Comparison of ENCODE assay signal across 20 mouse cellular contexts in the genomic region with DNA sequence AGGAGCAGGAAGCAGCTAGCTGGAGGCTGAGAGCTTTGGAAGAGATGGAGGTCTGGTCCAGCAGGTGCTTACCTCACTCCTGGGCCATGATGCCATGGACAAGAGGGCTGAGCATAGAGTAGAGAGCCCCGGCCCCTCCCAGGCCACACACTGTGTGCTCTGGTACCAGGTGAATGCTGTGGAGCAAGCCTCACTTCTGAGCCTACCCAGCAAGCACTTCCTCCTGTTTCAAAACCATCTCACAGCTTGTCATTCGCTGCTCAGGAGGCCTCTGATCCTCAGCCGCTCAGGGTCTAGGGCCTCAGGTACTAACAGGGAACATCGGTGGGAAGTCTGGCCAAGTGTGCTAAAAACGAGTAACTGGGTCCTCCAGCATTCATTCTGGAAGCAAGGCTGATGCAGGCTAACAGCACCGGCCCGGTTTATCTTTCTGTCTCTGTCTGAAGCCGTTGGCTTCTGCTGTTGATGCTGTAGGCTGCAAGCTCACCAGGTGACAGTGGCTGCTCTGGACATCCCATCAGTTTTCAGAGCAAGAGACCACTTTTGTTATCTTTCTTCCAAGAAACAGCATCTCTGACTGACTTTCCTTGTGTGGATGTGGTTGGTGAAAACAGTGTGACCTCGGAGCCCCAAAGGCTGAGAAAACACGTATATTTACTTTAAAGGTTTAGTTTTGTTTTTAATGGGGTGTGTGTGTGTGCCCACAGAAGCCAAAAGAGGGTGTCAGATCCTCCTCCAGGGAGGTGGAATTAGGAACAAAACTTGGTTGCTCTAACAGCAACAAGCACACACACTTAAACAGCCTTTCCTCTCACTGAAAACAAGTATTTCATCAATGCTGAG. TPM values are rescaled to one million over a fixed set of nuclear protein-coding genes. Genes with fewer than 3 reads are reported as not detected.
DNase-seq lines count a peak whose midpoint lies in the region; ATAC-seq and TF ChIP-seq lines count a peak whose summit lies in the region.
"Had no signal": no experiment of that assay in that cellular context is flagged by ENCODE, and none has a peak within 500 bp of the region (broad histone marks: within the 10 kb centered on the region; RNA-seq: fewer than 3 reads in every experiment).

No protein-coding gene starts in this region.

- peak overlapping the region; percentile 13; the same call in 1 of the 2 replicates for H3K9ac ChIP-seq in hindbrain, embryonic 13.5 days
- H3K9ac ChIP-seq in hindbrain, postnatal 0 days (replicated peaks; ENCODE audit: low read length): no peak overlapping the region
- no peak overlapping the region for H3K9ac ChIP-seq in MEL (ENCODE audit: control insufficient read depth, low read depth, low read length, poor library complexity, severe bottlenecking)
- H3K9ac ChIP-seq in liver, embryonic 11.5 days (ENCODE audit: low read depth, low read length): no peak overlapping the region
- H3K9ac ChIP-seq: hindbrain, embryonic 14.5 days; liver, embryonic 13.5 days; lung, embryonic 14.5 days; neural tube, embryonic 12.5 days had no signal

- ATAC-seq in hindbrain, embryonic 13.5 days (ENCODE audit: low FRiP score): no peak
- ATAC-seq in hindbrain, postnatal 0 days: no peak
- peak; percentile 71 for ATAC-seq in megakaryocyte, adult 5-6 weeks (ENCODE audit: poor library complexity, severe bottlenecking)
- no peak for ATAC-seq in liver, embryonic 11.5 days (replicated peaks; ENCODE audit: low FRiP score)
- ATAC-seq: forebrain, embryonic 14.5 days; intestine, postnatal 0 days had no signal

- TF ChIP-seq CTCF in hindbrain, postnatal 0 days (IDR thresholded peaks at IDR 0.05; ENCODE audit: low read depth): no peak
- no peak for TF ChIP-seq CTCF in MEL (IDR thresholded peaks at IDR 0.05 in 2 of 3, conservative IDR thresholded peaks at IDR 0.05 in 1 of 3; ENCODE audit: control insufficient read depth in 1 of 3, insufficient read depth in 1 of 3, low read depth in 2 of 3, low read length in 3 of 3, poor library complexity in 1 of 3, severe bottlenecking in 1 of 3)

- 68% methylated on average over 10 of the region's 10 CpGs for WGBS in hindbrain, embryonic 13.5 days
- WGBS in hindbrain, postnatal 0 days: 71% methylated on average over 10 of the region's 10 CpGs
- WGBS in liver, embryonic 11.5 days: 57% methylated on average over 10 of the region's 10 CpGs

- DNase-seq in hindbrain, postnatal 0 days (ENCODE audit: low spot score): no peak
- peak; percentile 69 for DNase-seq in CD4-positive helper T cell, adult 2 months (ENCODE audit: low read depth, low spot score)
- DNase-seq in MEL (ENCODE audit: low read depth, low spot score): no peak
- no peak for DNase-seq in liver, embryonic 11.5 days (ENCODE audit: low spot score)
- DNase-seq in urinary bladder, postnatal 25 days (ENCODE audit: low spot score): no peak
- DNase-seq: cerebellum, adult 9-10 months; gastrocnemius, postnatal 36 days; liver, embryonic 13.5 days; lung, embryonic 14.5 days; lung, postnatal 36 days had no signal

- H3K4me2 ChIP-seq in hindbrain, embryonic 13.5 days: no peak overlapping the region
- no peak overlapping the region for H3K4me2 ChIP-seq in hindbrain, postnatal 0 days (ENCODE audit: low read depth, low read length)
- no peak overlapping the region for H3K4me2 ChIP-seq in liver, embryonic 11.5 days
- H3K4me2 ChIP-seq: hindbrain, embryonic 14.5 days; liver, embryonic 13.5 days; lung, embryonic 14.5 days; midbrain, embryonic 11.5 days; neural tube, embryonic 12.5 days had no signal

- no peak for TF ChIP-seq POLR2A in MEL (IDR thresholded peaks at IDR 0.05; ENCODE audit: control insufficient read depth in 1 of 2, insufficient read depth in 1 of 2, low read depth in 1 of 2, low read length in 2 of 2, poor library complexity in 1 of 2)

- H3K4me1 ChIP-seq in hindbrain, embryonic 13.5 days (replicated peaks): no peaks in the 10 kb centered on the region
- H3K4me1 ChIP-seq in hindbrain, postnatal 0 days (ENCODE audit: insufficient read depth, low read length): no peaks in the 10 kb centered on the region
- H3K4me1 ChIP-seq in MEL (ENCODE audit: control insufficient read depth in 1 of 2, insufficient read depth in 2 of 2, low read length in 2 of 2): peaks cover 2 to 14% of the 10 kb centered on the region in 2 experiments; a peak in 3 of 4 replicates
- H3K4me1 ChIP-seq in liver, embryonic 11.5 days (replicated peaks; ENCODE audit: control insufficient read depth, insufficient read depth, low read length): peaks cover 5% of the 10 kb centered on the region; the same call in 1 of the 2 replicates
- H3K4me1 ChIP-seq: neural tube, embryonic 12.5 days had no signal

- H3K27ac ChIP-seq in hindbrain, embryonic 13.5 days: no peak overlapping the region
- no peak overlapping the region for H3K27ac ChIP-seq in hindbrain, postnatal 0 days
- H3K27ac ChIP-seq in MEL (ENCODE audit: control insufficient read depth, low read depth, low read length): no peak overlapping the region
- H3K27ac ChIP-seq in liver, embryonic 11.5 days (ENCODE audit: low read depth, low read length): no peak overlapping the region
- H3K27ac ChIP-seq: heart, embryonic 10.5 days; hindbrain, embryonic 14.5 days; liver, embryonic 13.5 days; neural tube, embryonic 12.5 days had no signal

- H3K27me3 ChIP-seq in hindbrain, embryonic 13.5 days: no peaks in the 10 kb centered on the region
- H3K27me3 ChIP-seq in hindbrain, postnatal 0 days (ENCODE audit: insufficient read depth, low read length): no peaks in the 10 kb centered on the region
- H3K27me3 ChIP-seq in MEL (ENCODE audit: control insufficient read depth in 1 of 2, insufficient read depth in 2 of 2, low read length in 2 of 2): no peaks in the 10 kb centered on the region
- no peaks in the 10 kb centered on the region for H3K27me3 ChIP-seq in liver, embryonic 11.5 days (replicated peaks; ENCODE audit: control insufficient read depth, insufficient read depth, low read length)
- H3K27me3 ChIP-seq: liver, embryonic 13.5 days; neural tube, embryonic 12.5 days had no signal

- TF ChIP-seq RAD21 in MEL (IDR thresholded peaks at IDR 0.05; ENCODE audit: low read depth, low read length): no peak

- no peak overlapping the region for H3K4me3 ChIP-seq in hindbrain, embryonic 13.5 days
- H3K4me3 ChIP-seq in hindbrain, postnatal 0 days (ENCODE audit: low read length): no peak overlapping the region
- no peak overlapping the region for H3K4me3 ChIP-seq in MEL (ENCODE audit: control insufficient read depth in 1 of 2, insufficient read depth in 1 of 2, low read depth in 2 of 2, low read length in 2 of 2)
- no peak overlapping the region for H3K4me3 ChIP-seq in liver, embryonic 11.5 days (ENCODE audit: low read depth, low read length)
- H3K4me3 ChIP-seq: heart, embryonic 10.5 days; liver, embryonic 13.5 days; neural tube, embryonic 12.5 days had no signal

- no peak for TF ChIP-seq EP300 in MEL (IDR thresholded peaks at IDR 0.05; ENCODE audit: low read depth in 1 of 2, low read length in 2 of 2)

- H3K79me2 ChIP-seq in MEL (ENCODE audit: control insufficient read depth, insufficient read depth, low read length, poor library complexity): no peaks in the 10 kb centered on the region; the same call in 1 of the 2 replicates

- no peaks in the 10 kb centered on the region for H3K36me3 ChIP-seq in hindbrain, embryonic 13.5 days
- H3K36me3 ChIP-seq in hindbrain, postnatal 0 days (ENCODE audit: insufficient read depth, low read length): no peaks in the 10 kb centered on the region
- peaks cover 0 to 6% of the 10 kb centered on the region in 2 experiments; a peak in 1 of 4 replicates for H3K36me3 ChIP-seq in MEL (ENCODE audit: control insufficient read depth in 1 of 2, insufficient read depth in 2 of 2, low read length in 2 of 2)
- no peaks in the 10 kb centered on the region for H3K36me3 ChIP-seq in liver, embryonic 11.5 days (ENCODE audit: control insufficient read depth, insufficient read depth, low read length)
- H3K36me3 ChIP-seq: heart, embryonic 10.5 days; neural tube, embryonic 12.5 days had no signal

- H3K9me3 ChIP-seq in hindbrain, embryonic 13.5 days: peaks cover 4% of the 10 kb centered on the region; the same call in 1 of the 2 replicates
- H3K9me3 ChIP-seq in hindbrain, postnatal 0 days (ENCODE audit: low read length): no peaks in the 10 kb centered on the region
- H3K9me3 ChIP-seq in MEL (replicated peaks; ENCODE audit: insufficient read depth, low read length): no peaks in the 10 kb centered on the region
- no peaks in the 10 kb centered on the region for H3K9me3 ChIP-seq in liver, embryonic 11.5 days (ENCODE audit: control insufficient read depth, low read length)
- H3K9me3 ChIP-seq: heart, embryonic 10.5 days; liver, embryonic 13.5 days had no signal

RNA-seq across cellular contexts. Expression of gene Sstr3, which starts 13.4 kb away (rescaled TPM):
- polyA plus RNA-seq in hindbrain, embryonic 13.5 days (2015; fragmentation: Nextera tagmentation; extraction: Ambion mirVana): 0.42 and 0.48 TPM in 2 replicates
- 3.1 and 4.0 TPM in 2 replicates for total RNA-seq in hindbrain, postnatal 0 days (2014; rRNA removed)
- polyA plus RNA-seq in hindbrain, postnatal 0 days (2015; fragmentation: Nextera tagmentation; extraction: Ambion mirVana): 0.97 and 1.0 TPM in 2 replicates
- not detected in 2 replicates for total RNA-seq in MEL (2012; rRNA removed)
- polyA plus RNA-seq in MEL (2012; ENCODE audit: insufficient read depth in 1 of 2, insufficient read length in 2 of 2, low read depth in 1 of 2, low replicate concordance in 2 of 2, missing spikeins in 1 of 2): not detected
- 0.02 TPM in 1 of 2 replicates, not detected in the other for total RNA-seq in megakaryocyte, adult 5-6 weeks (2015)
- not detected in 2 replicates for total RNA-seq in megakaryocyte, adult 5-6 weeks (2017)
- not detected in 2 replicates for polyA plus RNA-seq in liver, embryonic 11.5 days (2014; fragmentation: Nextera tagmentation; extraction: Ambion mirVana)
- total RNA-seq: gastrocnemius, postnatal 36 days had no signal
- polyA plus RNA-seq: embryonic facial prominence, embryonic 11.5 days; heart, embryonic 10.5 days; limb, embryonic 11.5 days; liver, embryonic 13.5 days; midbrain, embryonic 11.5 days had no signal

RNA-seq across cellular contexts. Expression of gene Rac2, which starts 14.7 kb away (rescaled TPM):
- 6.3 and 8.8 TPM in 2 replicates for polyA plus RNA-seq in hindbrain, embryonic 13.5 days (2015; fragmentation: Nextera tagmentation; extraction: Ambion mirVana)
- total RNA-seq in hindbrain, postnatal 0 days (2014; rRNA removed): 2.0 and 3.4 TPM in 2 replicates
- 5.0 and 6.8 TPM in 2 replicates for polyA plus RNA-seq in hindbrain, postnatal 0 days (2015; fragmentation: Nextera tagmentation; extraction: Ambion mirVana)
- total RNA-seq in MEL (2012; rRNA removed): 257 and 268 TPM in 2 replicates
- polyA plus RNA-seq in MEL (2012; ENCODE audit: insufficient read depth in 1 of 2, insufficient read length in 2 of 2, low read depth in 1 of 2, low replicate concordance in 2 of 2, missing spikeins in 1 of 2): 100 to 1,000 TPM; 772 to 881 TPM
- total RNA-seq in megakaryocyte, adult 5-6 weeks (2015): 581 and 637 TPM in 2 replicates
- 416 and 453 TPM in 2 replicates for total RNA-seq in megakaryocyte, adult 5-6 weeks (2017)
- polyA plus RNA-seq in liver, embryonic 11.5 days (2014; fragmentation: Nextera tagmentation; extraction: Ambion mirVana): 124 and 126 TPM in 2 replicates

RNA-seq across cellular contexts. Expression of gene C1qtnf6, which starts 26.7 kb away (rescaled TPM):
- polyA plus RNA-seq in hindbrain, embryonic 13.5 days (2015; fragmentation: Nextera tagmentation; extraction: Ambion mirVana): 8.0 and 8.2 TPM in 2 replicates
- 3.1 and 6.1 TPM in 2 replicates for total RNA-seq in hindbrain, postnatal 0 days (2014; rRNA removed)
- polyA plus RNA-seq in hindbrain, postnatal 0 days (2015; fragmentation: Nextera tagmentation; extraction: Ambion mirVana): 10.0 and 10.2 TPM in 2 replicates
- total RNA-seq in MEL (2012; rRNA removed): 0.15 and 0.20 TPM in 2 replicates
- polyA plus RNA-seq in MEL (2012; ENCODE audit: insufficient read depth in 1 of 2, insufficient read length in 2 of 2, low read depth in 1 of 2, low replicate concordance in 2 of 2, missing spikeins in 1 of 2): 1 to 10 TPM in 1 of 2 experiments, not detected in 1; 1.3 TPM
- total RNA-seq in megakaryocyte, adult 5-6 weeks (2015): 2.4 and 2.7 TPM in 2 replicates
- total RNA-seq in megakaryocyte, adult 5-6 weeks (2017): 0.89 TPM in 1 of 2 replicates, not detected in the other
- polyA plus RNA-seq in liver, embryonic 11.5 days (2014; fragmentation: Nextera tagmentation; extraction: Ambion mirVana): 11.4 and 14.0 TPM in 2 replicates

RNA-seq across cellular contexts. Expression of gene Cyth4, which starts 38.9 kb away (rescaled TPM):
- polyA plus RNA-seq in hindbrain, embryonic 13.5 days (2015; fragmentation: Nextera tagmentation; extraction: Ambion mirVana): 6.8 and 7.7 TPM in 2 replicates
- 6.4 and 6.8 TPM in 2 replicates for total RNA-seq in hindbrain, postnatal 0 days (2014; rRNA removed)
- polyA plus RNA-seq in hindbrain, postnatal 0 days (2015; fragmentation: Nextera tagmentation; extraction: Ambion mirVana): 5.7 and 7.2 TPM in 2 replicates
- 8.7 and 9.2 TPM in 2 replicates for total RNA-seq in MEL (2012; rRNA removed)
- 10 to 100 TPM in 1 of 2 experiments, not detected in 1; 23.5 TPM for polyA plus RNA-seq in MEL (2012; ENCODE audit: insufficient read depth in 1 of 2, insufficient read length in 2 of 2, low read depth in 1 of 2, low replicate concordance in 2 of 2, missing spikeins in 1 of 2)
- total RNA-seq in megakaryocyte, adult 5-6 weeks (2015): 137 and 141 TPM in 2 replicates
- total RNA-seq in megakaryocyte, adult 5-6 weeks (2017): 263 and 285 TPM in 2 replicates
- polyA plus RNA-seq in liver, embryonic 11.5 days (2014; fragmentation: Nextera tagmentation; extraction: Ambion mirVana): 7.8 and 9.5 TPM in 2 replicates

Comparison
In these comparisons a context has a peak if more than half of its experiments do, and no peak if none do; other contexts are left out.
1. RNA of gene Rac2, which starts 14.7 kb away (polyA plus RNA-seq): 772 to 881 TPM in MEL and 124 to 126 TPM in liver, embryonic 11.5 days; 6.3 to 8.8 TPM in hindbrain, embryonic 13.5 days and 5.0 to 6.8 TPM in hindbrain, postnatal 0 days; every median in the first group is over 10 times any median in the second.